Mouse (Mus musculus) heart, adult 2 months (tissue): ENCODE measurements around the gene Scgb1b30. TPM values are rescaled to one million over a fixed set of nuclear protein-coding genes. Genes with fewer than 3 reads are reported as not detected.

Experiments used
- DNase-seq, 2 experiments: peaks; one replicate each; pipeline ENCODE4 v3.0.0; 2021
- H3K27ac ChIP-seq: fragments of 200-600 bp; 2 replicates; pipeline ENCODE4 v1.8.1; 2022
- H3K27me3 ChIP-seq: fragments of 200-500 bp; 2 replicates; pipeline ENCODE4 v1.6.1; 2012; ENCODE audit warnings: mild to moderate bottlenecking, low read length, inconsistent platforms, mixed read lengths; ENCODE audit not compliant: control insufficient read depth, insufficient read depth
- H3K36me3 ChIP-seq: fragments of 200-500 bp; 2 replicates; pipeline ENCODE4 v1.6.1; 2012; ENCODE audit warnings: low read length, inconsistent platforms; ENCODE audit not compliant: control insufficient read depth, insufficient read depth
- H3K4me1 ChIP-seq: fragments of 200-500 bp; 2 replicates; pipeline ENCODE4 v1.6.1; 2011; ENCODE audit warnings: low read length; ENCODE audit not compliant: control insufficient read depth, insufficient read depth
- H3K4me3 ChIP-seq: fragments of 200-600 bp; 2 replicates; pipeline ENCODE4 v1.8.1; 2022
- H3K79me2 ChIP-seq: fragments of 200-500 bp; replicated peaks from 2 replicates; pipeline ENCODE4 v1.6.1; 2012; ENCODE audit warnings: mild to moderate bottlenecking, inconsistent platforms, low read length, moderate library complexity, mixed read lengths; ENCODE audit not compliant: control insufficient read depth, insufficient read depth
- H3K9ac ChIP-seq: fragments of 200-500 bp; 2 replicates; pipeline ENCODE4 v1.6.1; 2012; ENCODE audit warnings: low read depth, mild to moderate bottlenecking, control low read depth, inconsistent platforms, low read length, mixed read lengths
- CTCF ChIP-seq: fragments of 200-600 bp; IDR thresholded peaks from 2 replicates; pipeline ENCODE4 v1.8.1; 2022; ENCODE audit warnings: antibody characterized with exemption, mild to moderate bottlenecking, moderate library complexity
- EP300 ChIP-seq: fragments of 200-500 bp; IDR thresholded peaks from 2 replicates; pipeline ENCODE4 v1.6.1; 2011; ENCODE audit warnings: low read depth, low read length, control low read depth; ENCODE audit not compliant: insufficient read depth
- POLR2A ChIP-seq: fragments of 200-500 bp; IDR thresholded peaks from 2 replicates; pipeline ENCODE4 v1.6.1; 2011; ENCODE audit warnings: mild to moderate bottlenecking, low read depth, low read length, control low read depth; ENCODE audit not compliant: insufficient read depth
- WGBS: fragments of 180-500 bp; shearing (Covaris S2); methylation state at CpG from one replicate; pipeline ENCODE4 v1.1.7; 2018; 5-methylcytosine and 5-hydroxymethylcytosine counted together
- intact Hi-C: fragments of 180-260 bp; cut with DNase I; formaldehyde crosslinking; loops from one replicate; pipeline ENCODE4 v1.15.1; 2025
- polyA plus RNA-seq: library from polyadenylated mRNA; depleted of rRNA; stranded (reverse); fragments of >200 nt; gene quantifications from 2 replicates; pipeline ENCODE4 v1.2.3, GENCODE M21; 2012; rRNA removed
- total RNA-seq, 2 experiments: library from RNA; stranded (reverse); gene quantifications; 2 replicates each; pipeline ENCODE4 v1.2.3; 2021

Scgb1b30 gene
- total and polyA plus RNA-seq, 3 experiments = not detected

DNA sequence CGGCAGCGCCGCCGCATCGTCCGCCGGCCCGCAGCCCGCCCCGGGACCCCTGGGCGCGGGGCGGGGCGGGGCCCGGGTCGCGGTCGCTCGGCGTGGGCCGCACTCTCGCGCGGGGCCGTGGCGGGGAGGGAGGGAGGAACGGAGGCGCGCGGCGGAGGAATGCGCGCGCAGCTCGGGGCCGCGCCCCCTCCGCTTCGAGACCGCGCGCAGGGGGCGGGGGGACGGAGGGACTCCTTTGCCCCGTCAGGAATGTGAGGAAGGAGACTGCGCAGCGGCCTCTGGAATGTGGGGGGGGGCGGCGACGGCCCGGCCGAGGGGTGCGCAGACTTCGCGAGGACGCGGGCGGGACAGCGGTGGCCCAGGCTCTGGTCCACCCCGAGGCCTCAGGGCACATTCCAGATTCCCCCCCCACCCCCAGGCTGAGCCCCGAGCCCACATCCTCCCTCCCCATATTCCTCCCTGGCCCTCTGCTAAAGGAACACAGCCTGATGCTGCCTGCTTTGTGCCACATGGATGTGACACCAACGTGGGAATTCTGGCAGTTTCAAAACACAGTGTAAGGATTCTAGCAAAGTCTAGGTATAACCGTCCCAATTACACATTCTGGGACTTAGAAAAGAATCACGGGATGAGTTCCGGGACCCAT is 38.0 kb downstream of the Scgb1b30 start, which contains the start of gene Wtip:
Wtip (minus strand) TSS at position 152 of the 646 bp plus-strand sequence.
- intact Hi-C loops = no loop called here
- no peak for TF ChIP-seq EP300

DNA sequence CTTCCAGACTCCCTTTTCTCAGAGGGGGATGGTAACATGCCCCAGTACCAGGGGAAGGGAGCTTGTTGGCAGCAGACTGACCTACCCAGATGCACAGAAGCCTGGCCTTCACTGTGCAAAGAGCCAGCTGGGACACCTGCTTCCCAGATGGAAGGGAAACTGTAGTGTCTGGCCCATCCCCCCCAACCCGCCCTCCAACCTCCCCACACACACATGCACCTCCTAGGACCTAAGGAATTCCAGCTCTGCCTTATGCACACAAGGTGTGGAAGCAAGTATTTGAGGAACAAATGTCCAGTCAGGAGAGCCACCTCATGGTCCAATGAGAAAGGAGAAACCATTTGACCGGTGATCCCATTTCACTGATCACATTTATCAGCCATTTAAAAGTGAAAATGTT is 39.1 kb downstream of the Scgb1b30 start:
- H3K36me3 ChIP-seq = no peaks in the 10 kb centered on the region
- 93% methylated on average over 2 of the region's 2 CpGs for WGBS
- H3K4me3 ChIP-seq = no peak overlapping the region
- H3K9ac ChIP-seq = no peak overlapping the region
- no peaks in the 10 kb centered on the region for H3K27me3 ChIP-seq
- H3K27ac ChIP-seq = no peak overlapping the region; the same call in 1 of the 2 replicates
- TF ChIP-seq CTCF = no peak
- TF ChIP-seq EP300 = no peak
- TF ChIP-seq POLR2A = no peak
- H3K79me2 ChIP-seq = no peaks in the 10 kb centered on the region
- H3K4me1 ChIP-seq = peaks cover 6% of the 10 kb centered on the region; the same call in 1 of the 2 replicates
- DNase-seq = no peak
- intact Hi-C loops = loop anchor here (2.0 kb wide), 1 partner anchor 32 kb away; no protein-coding TSS in a partner anchor

More for the DNA sequence above, 38.0 kb downstream of the Scgb1b30 start, which contains the start of gene Wtip:
- DNase-seq = peak; percentile 83 to 86
- no peaks in the 10 kb centered on the region for H3K27me3 ChIP-seq
- no peaks in the 10 kb centered on the region for H3K79me2 ChIP-seq
- no peaks in the 10 kb centered on the region for H3K36me3 ChIP-seq
- H3K9ac ChIP-seq = peak within 1 kb of the TSS; percentile 95
- H3K27ac ChIP-seq = peak within 1 kb of the TSS; percentile 77
- WGBS = 3% methylated on average over 65 of the region's 65 CpGs
- H3K4me1 ChIP-seq = peaks cover 6% of the 10 kb centered on the region; the same call in 1 of the 2 replicates
- peak within 1 kb of the TSS; percentile 58 for H3K4me3 ChIP-seq

- intact Hi-C loops = no loop called here
- no peaks in the 10 kb centered on the region for H3K27me3 ChIP-seq
- no peaks in the 10 kb centered on the region; the same call in 1 of the 2 replicates for H3K36me3 ChIP-seq
- H3K27ac ChIP-seq = no peak overlapping the region
- no peak for DNase-seq
- no peak overlapping the region for H3K4me3 ChIP-seq
- H3K4me1 ChIP-seq = no peaks in the 10 kb centered on the region
- H3K9ac ChIP-seq = no peak overlapping the region
- no peaks in the 10 kb centered on the region for H3K79me2 ChIP-seq
- no peak for TF ChIP-seq CTCF
- TF ChIP-seq EP300 = no peak
- TF ChIP-seq POLR2A = no peak
- 87% methylated on average over 6 of the region's 6 CpGs for WGBS
These were observed 44.3 kb downstream of the Scgb1b30 start for GRCm38 (mm10) chr7:34139493-34139892.

- no peak overlapping the region for H3K9ac ChIP-seq
- H3K27ac ChIP-seq = no peak overlapping the region
- WGBS = 91% methylated on average over 13 of the region's 13 CpGs
- no peaks in the 10 kb centered on the region for H3K27me3 ChIP-seq
- no peaks in the 10 kb centered on the region for H3K79me2 ChIP-seq
- intact Hi-C loops = no loop called here
- no peaks in the 10 kb centered on the region; the same call in none of the 2 replicates for H3K36me3 ChIP-seq
- no peak for DNase-seq
- no peaks in the 10 kb centered on the region for H3K4me1 ChIP-seq
- H3K4me3 ChIP-seq = no peak overlapping the region
- no peak for TF ChIP-seq CTCF
- no peak for TF ChIP-seq POLR2A
These were observed 45.9 kb downstream of the Scgb1b30 start for GRCm38 (mm10) chr7:34141123-34141522.

DNA sequence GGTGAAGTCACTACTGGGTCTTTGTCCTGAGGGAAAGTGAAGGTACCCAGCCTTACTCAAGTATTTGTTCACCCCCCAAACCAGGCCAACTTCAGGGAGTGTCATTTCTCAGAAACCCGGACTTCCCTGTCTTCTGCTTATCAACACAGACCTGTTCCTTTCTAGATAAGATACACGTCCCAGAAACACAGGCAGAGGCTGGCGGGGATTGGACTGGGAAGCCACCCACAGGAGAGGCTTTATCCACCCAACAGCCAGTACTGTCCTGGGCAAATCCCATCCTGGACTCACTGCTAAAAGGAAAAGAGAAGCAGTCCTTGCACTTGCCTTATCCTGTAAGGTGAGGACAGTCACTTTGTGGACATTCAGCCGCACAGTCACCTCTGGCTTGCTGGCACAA is 52.0 kb downstream of the Scgb1b30 start:
- H3K27me3 ChIP-seq = no peaks in the 10 kb centered on the region
- intact Hi-C loops = no loop called here
- H3K36me3 ChIP-seq = peaks cover 6% of the 10 kb centered on the region
- no peak overlapping the region for H3K9ac ChIP-seq
- 56% methylated on average over 4 of the region's 4 CpGs for WGBS
- no peak overlapping the region for H3K4me3 ChIP-seq
- TF ChIP-seq POLR2A (no peak), EP300 (no peak), CTCF (no peak)
- H3K79me2 ChIP-seq = no peaks in the 10 kb centered on the region
- no peak for DNase-seq
- no peaks in the 10 kb centered on the region for H3K4me1 ChIP-seq
- H3K27ac ChIP-seq = no peak overlapping the region

Other genes starting within 250 kb of the Scgb1b30 start
- not detected for gene Scgb2b26, start 150.4 kb upstream of the Scgb1b30 start, total RNA-seq
- gene Scgb2b26, start 150.4 kb upstream of the Scgb1b30 start, polyA plus RNA-seq = not detected in 2 replicates
- not detected for gene Scgb2b27, start 81.5 kb upstream of the Scgb1b30 start, total RNA-seq
- not detected in 2 replicates for gene Scgb2b27, start 81.5 kb upstream of the Scgb1b30 start, polyA plus RNA-seq
- not detected for gene Scgb1b27, start 73.9 kb upstream of the Scgb1b30 start, total RNA-seq
- gene Scgb1b27, start 73.9 kb upstream of the Scgb1b30 start, polyA plus RNA-seq = not detected in 2 replicates
- gene Wtip, start 37.8 kb downstream of the Scgb1b30 start, total RNA-seq = 10 to 100 TPM in 1 of 2 experiments, 1 to 10 TPM in 1; 9.7 to 10.6 TPM
- 12.1 and 16.8 TPM in 2 replicates for gene Wtip, start 37.8 kb downstream of the Scgb1b30 start, polyA plus RNA-seq
- gene Uba2, start 74.2 kb downstream of the Scgb1b30 start, total RNA-seq = 10 to 100 TPM; 29.9 to 32.9 TPM
- 19.5 and 38.6 TPM in 2 replicates for gene Uba2, start 74.2 kb downstream of the Scgb1b30 start, polyA plus RNA-seq
- 10 to 100 TPM; 14.8 to 20.6 TPM for gene Pdcd2l, start 101.2 kb downstream of the Scgb1b30 start, total RNA-seq
- gene Pdcd2l, start 101.2 kb downstream of the Scgb1b30 start, polyA plus RNA-seq = 18.8 and 30.0 TPM in 2 replicates
- 100 to 1,000 TPM; 480 to 591 TPM for gene Gpi1, start 134.9 kb downstream of the Scgb1b30 start, total RNA-seq
- gene Gpi1, start 134.9 kb downstream of the Scgb1b30 start, polyA plus RNA-seq = 442 and 488 TPM in 2 replicates
- gene Gm6096, start 155.6 kb downstream of the Scgb1b30 start, total RNA-seq = not detected
- not detected in 2 replicates for gene Gm6096, start 155.6 kb downstream of the Scgb1b30 start, polyA plus RNA-seq
- gene 4931406P16Rik, start 218.1 kb downstream of the Scgb1b30 start, total RNA-seq = 10 to 100 TPM; 40.7 to 44.1 TPM
- 24.9 and 32.5 TPM in 2 replicates for gene 4931406P16Rik, start 218.1 kb downstream of the Scgb1b30 start, polyA plus RNA-seq